Mouse (Mus musculus): ENCODE measurements at regions not wholly inside any gene's neighbourhood (a gene's known extent, or its start where the extent isn't known, plus 50 kb on each side); places are given as distances from the start of the nearest gene placed in this dataset.

GRCm38 (mm10) chr10:21490910-21491309, 102.0 kb upstream of the 1700020N01Rik start:
- no peak overlapping the region for H3K4me3 ChIP-seq (replicated peaks)
- H3K4me2 ChIP-seq: no peak overlapping the region
- H3K36me3 ChIP-seq (replicated peaks): no peaks in the 10 kb centered on the region
- H3K9me3 ChIP-seq: no peaks in the 10 kb centered on the region
- 85% methylated on average over 8 of the region's 8 CpGs for WGBS
- no peak overlapping the region for H3K27ac ChIP-seq
- H3K27me3 ChIP-seq: no peaks in the 10 kb centered on the region
- no peaks in the 10 kb centered on the region; the same call in 1 of the 2 replicates for H3K4me1 ChIP-seq
- ATAC-seq (ENCODE audit: low FRiP score): no peak
- no peak overlapping the region for H3K9ac ChIP-seq

- 71% methylated on average over 7 of the region's 7 CpGs for WGBS
- H3K4me3 ChIP-seq (replicated peaks): no peak overlapping the region
- H3K27ac ChIP-seq: no peak overlapping the region
- H3K9ac ChIP-seq: no peak overlapping the region
- H3K36me3 ChIP-seq (replicated peaks): no peaks in the 10 kb centered on the region
- no peaks in the 10 kb centered on the region for H3K9me3 ChIP-seq
- no peak overlapping the region for H3K4me2 ChIP-seq
- no peaks in the 10 kb centered on the region for H3K27me3 ChIP-seq
- H3K4me1 ChIP-seq: no peaks in the 10 kb centered on the region
- no peak for ATAC-seq (ENCODE audit: low FRiP score)
These were observed 100.6 kb upstream of the 1700020N01Rik start for GRCm38 (mm10) chr10:21492254-21492894.

- 23% methylated on average over 1 of the region's 1 CpGs for WGBS
- no peak for ATAC-seq (ENCODE audit: low FRiP score)
- no peak overlapping the region for H3K27ac ChIP-seq
These were observed 98.4 kb upstream of the 1700020N01Rik start for GRCm38 (mm10) chr10:21494536-21494935.

GRCm38 (mm10) chr10:21497110-21497509, 95.8 kb upstream of the 1700020N01Rik start:
- no peak for ATAC-seq (ENCODE audit: low FRiP score)
- H3K4me2 ChIP-seq: no peak overlapping the region
- H3K27ac ChIP-seq: no peak overlapping the region
- H3K9ac ChIP-seq: no peak overlapping the region
- no peaks in the 10 kb centered on the region for H3K4me1 ChIP-seq
- no peaks in the 10 kb centered on the region for H3K9me3 ChIP-seq
- 92% methylated on average over 3 of the region's 3 CpGs for WGBS
- H3K36me3 ChIP-seq (replicated peaks): no peaks in the 10 kb centered on the region
- no peak overlapping the region for H3K4me3 ChIP-seq (replicated peaks)
- H3K27me3 ChIP-seq: no peaks in the 10 kb centered on the region

More at GRCm38 (mm10) chr10:21494536-21494935, 98.4 kb upstream of the 1700020N01Rik start:
- Histone ChIP-seq H3K27me3 (no peaks in the 10 kb centered on the region), H3K4me1 (no peaks in the 10 kb centered on the region), H3K4me2 (no peak overlapping the region), H3K9ac (no peak overlapping the region), H3K36me3 (replicated peaks) (no peaks in the 10 kb centered on the region), H3K9me3 (no peaks in the 10 kb centered on the region), H3K4me3 (replicated peaks) (no peak overlapping the region)

GRCm38 (mm10) chr10:21498143-21498542, 94.8 kb upstream of the 1700020N01Rik start:
- Histone ChIP-seq H3K27ac (no peak overlapping the region), H3K4me3 (replicated peaks) (no peak overlapping the region), H3K36me3 (replicated peaks) (no peaks in the 10 kb centered on the region), H3K9ac (no peak overlapping the region), H3K27me3 (no peaks in the 10 kb centered on the region), H3K4me2 (no peak overlapping the region), H3K9me3 (no peaks in the 10 kb centered on the region), H3K4me1 (no peaks in the 10 kb centered on the region)
- ATAC-seq (ENCODE audit: low FRiP score): no peak
- WGBS: 96% methylated on average over 4 of the region's 4 CpGs

- ATAC-seq (ENCODE audit: low FRiP score): no peak
- no peak overlapping the region for H3K9ac ChIP-seq
- H3K9me3 ChIP-seq: no peaks in the 10 kb centered on the region
- no peaks in the 10 kb centered on the region for H3K4me1 ChIP-seq
- H3K36me3 ChIP-seq (replicated peaks): no peaks in the 10 kb centered on the region
- H3K27me3 ChIP-seq: no peaks in the 10 kb centered on the region
- WGBS: 90% methylated on average over 4 of the region's 4 CpGs
- no peak overlapping the region for H3K4me2 ChIP-seq
- no peak overlapping the region for H3K27ac ChIP-seq
- H3K4me3 ChIP-seq (replicated peaks): no peak overlapping the region
These were observed 91.3 kb upstream of the 1700020N01Rik start for GRCm38 (mm10) chr10:21501658-21502057.

GRCm38 (mm10) chr10:21504431-21504830, 88.5 kb upstream of the 1700020N01Rik start:
- WGBS: 87% methylated on average over 3 of the region's 3 CpGs
- Histone ChIP-seq H3K4me1 (no peaks in the 10 kb centered on the region), H3K36me3 (replicated peaks) (no peaks in the 10 kb centered on the region), H3K27me3 (no peaks in the 10 kb centered on the region), H3K27ac (no peak overlapping the region), H3K4me3 (replicated peaks) (no peak overlapping the region), H3K4me2 (no peak overlapping the region), H3K9ac (no peak overlapping the region), H3K9me3 (no peaks in the 10 kb centered on the region)
- no peak for ATAC-seq (ENCODE audit: low FRiP score)

- 68% methylated on average over 5 of the region's 5 CpGs for WGBS
- no peak overlapping the region for H3K27ac ChIP-seq
- H3K27me3 ChIP-seq: no peaks in the 10 kb centered on the region
- H3K4me1 ChIP-seq: no peaks in the 10 kb centered on the region
- no peaks in the 10 kb centered on the region for H3K36me3 ChIP-seq (replicated peaks)
- H3K9me3 ChIP-seq: no peaks in the 10 kb centered on the region
- H3K4me2 ChIP-seq: no peak overlapping the region
- H3K9ac ChIP-seq: no peak overlapping the region
- no peak overlapping the region for H3K4me3 ChIP-seq (replicated peaks)
- no peak for ATAC-seq (ENCODE audit: low FRiP score)
These were observed 81.6 kb upstream of the 1700020N01Rik start for GRCm38 (mm10) chr10:21511386-21511785.

GRCm38 (mm10) chr10:21512486-21512885, 80.5 kb upstream of the 1700020N01Rik start:
- Histone ChIP-seq H3K4me1 (peaks cover 4% of the 10 kb centered on the region; the same call in 1 of the 2 replicates), H3K36me3 (replicated peaks) (no peaks in the 10 kb centered on the region), H3K9ac (no peak overlapping the region), H3K4me3 (replicated peaks) (no peak overlapping the region), H3K4me2 (no peak overlapping the region), H3K27me3 (no peaks in the 10 kb centered on the region), H3K9me3 (no peaks in the 10 kb centered on the region), H3K27ac (no peak overlapping the region)
- WGBS: 92% methylated on average over 13 of the region's 13 CpGs
- no peak for ATAC-seq (ENCODE audit: low FRiP score)

GRCm38 (mm10) chr10:21517721-21518120, 75.2 kb upstream of the 1700020N01Rik start:
- Histone ChIP-seq H3K36me3 (replicated peaks) (no peaks in the 10 kb centered on the region), H3K4me3 (replicated peaks) (no peak overlapping the region), H3K27ac (no peak overlapping the region), H3K9me3 (no peaks in the 10 kb centered on the region), H3K9ac (no peak overlapping the region), H3K4me1 (peaks cover 4% of the 10 kb centered on the region; the same call in 1 of the 2 replicates), H3K4me2 (no peak overlapping the region), H3K27me3 (no peaks in the 10 kb centered on the region)
- WGBS: 89% methylated on average over 6 of the region's 6 CpGs
- ATAC-seq (ENCODE audit: low FRiP score): no peak

- Histone ChIP-seq H3K36me3 (replicated peaks) (no peaks in the 10 kb centered on the region), H3K4me3 (replicated peaks) (no peak overlapping the region), H3K9ac (no peak overlapping the region), H3K27ac (no peak overlapping the region), H3K9me3 (no peaks in the 10 kb centered on the region), H3K4me2 (no peak overlapping the region), H3K27me3 (no peaks in the 10 kb centered on the region), H3K4me1 (peaks cover 4% of the 10 kb centered on the region; the same call in 1 of the 2 replicates)
- WGBS: 87% methylated on average over 9 of the region's 9 CpGs
- ATAC-seq (ENCODE audit: low FRiP score): no peak
These were observed 72.1 kb upstream of the 1700020N01Rik start for GRCm38 (mm10) chr10:21520854-21521253.

GRCm38 (mm10) chr10:21525555-21525954, 67.4 kb upstream of the 1700020N01Rik start:
- H3K9ac ChIP-seq: no peak overlapping the region
- H3K4me3 ChIP-seq (replicated peaks): no peak overlapping the region
- H3K36me3 ChIP-seq (replicated peaks): no peaks in the 10 kb centered on the region
- no peak for ATAC-seq (ENCODE audit: low FRiP score)
- no peak overlapping the region for H3K27ac ChIP-seq
- no peak overlapping the region for H3K4me2 ChIP-seq
- WGBS: 63% methylated on average over 2 of the region's 2 CpGs
- no peaks in the 10 kb centered on the region for H3K4me1 ChIP-seq
- no peaks in the 10 kb centered on the region for H3K9me3 ChIP-seq
- no peaks in the 10 kb centered on the region for H3K27me3 ChIP-seq

GRCm38 (mm10) chr10:21528396-21528795, 64.5 kb upstream of the 1700020N01Rik start:
- no peak overlapping the region for H3K4me3 ChIP-seq (replicated peaks)
- H3K9ac ChIP-seq: no peak overlapping the region
- ATAC-seq (ENCODE audit: low FRiP score): no peak
- H3K4me2 ChIP-seq: no peak overlapping the region
- 91% methylated on average over 3 of the region's 3 CpGs for WGBS
- no peaks in the 10 kb centered on the region for H3K36me3 ChIP-seq (replicated peaks)
- no peaks in the 10 kb centered on the region for H3K27me3 ChIP-seq
- H3K4me1 ChIP-seq: no peaks in the 10 kb centered on the region
- H3K27ac ChIP-seq: no peak overlapping the region
- no peaks in the 10 kb centered on the region for H3K9me3 ChIP-seq
